Mouse (Mus musculus) cerebellum, adult 11 months (tissue): ENCODE results near the gene Adad2.

Source experiments
- DNase-seq: peaks from one replicate; pipeline ENCODE4 v3.0.0; 2022

Gene Adad2

DNA sequence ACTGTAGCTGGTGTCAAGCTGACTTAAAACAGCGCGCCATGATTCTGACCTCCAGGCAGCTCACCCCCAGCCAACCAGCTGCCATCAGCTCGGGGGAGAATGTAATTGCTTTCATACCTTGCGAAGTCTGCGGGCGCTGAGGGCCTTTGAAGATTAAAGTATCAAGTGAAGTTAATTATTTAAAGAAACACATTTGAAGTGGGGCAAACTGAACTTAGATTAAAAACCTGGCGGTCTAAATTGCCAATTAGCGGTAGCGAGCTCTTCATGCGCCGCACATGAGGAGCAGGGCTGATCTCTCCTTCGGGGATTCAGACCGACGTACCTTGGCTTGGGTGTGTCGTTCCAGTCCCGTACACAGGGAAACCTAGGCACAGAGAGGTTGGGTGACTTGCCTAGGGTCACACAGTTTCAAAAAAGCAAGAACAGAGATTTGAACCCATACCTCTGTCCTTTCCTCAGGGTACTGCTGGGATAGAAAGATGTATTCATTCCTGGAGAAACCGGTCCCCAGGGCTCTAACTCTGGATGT lies 31.9 kb downstream of the Adad2 start:
- no peak for DNase-seq

DNA sequence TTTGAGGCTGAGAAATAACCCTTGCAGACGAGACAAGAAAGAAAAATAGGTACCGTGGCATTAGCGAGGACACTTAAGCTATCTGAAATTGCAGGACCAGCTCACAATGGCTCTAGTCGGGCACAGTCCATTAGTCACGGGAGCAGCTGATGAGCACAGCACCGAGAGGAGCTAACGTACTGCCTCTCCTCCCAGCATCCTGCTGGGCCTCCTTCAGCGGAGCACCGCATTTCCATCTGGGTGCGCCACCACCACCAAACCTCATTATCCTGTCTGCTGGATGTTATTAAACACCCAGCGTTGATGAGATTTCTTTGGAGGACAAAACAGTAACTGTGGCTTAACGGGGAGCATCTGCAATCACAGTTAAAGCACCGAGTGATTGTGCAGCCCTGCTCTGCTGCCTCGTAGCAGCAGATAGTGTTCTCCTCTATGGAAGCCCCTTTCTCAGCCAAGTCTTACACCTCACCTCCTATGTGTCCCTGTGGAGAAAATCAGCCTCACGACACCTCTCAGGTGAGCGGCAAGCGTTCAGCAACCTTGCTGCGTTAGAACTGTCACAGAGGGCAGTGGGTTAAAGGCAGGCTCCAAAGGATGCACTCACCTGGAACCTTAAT lies 32.5 kb downstream of the Adad2 start:
- no peak for DNase-seq

DNA sequence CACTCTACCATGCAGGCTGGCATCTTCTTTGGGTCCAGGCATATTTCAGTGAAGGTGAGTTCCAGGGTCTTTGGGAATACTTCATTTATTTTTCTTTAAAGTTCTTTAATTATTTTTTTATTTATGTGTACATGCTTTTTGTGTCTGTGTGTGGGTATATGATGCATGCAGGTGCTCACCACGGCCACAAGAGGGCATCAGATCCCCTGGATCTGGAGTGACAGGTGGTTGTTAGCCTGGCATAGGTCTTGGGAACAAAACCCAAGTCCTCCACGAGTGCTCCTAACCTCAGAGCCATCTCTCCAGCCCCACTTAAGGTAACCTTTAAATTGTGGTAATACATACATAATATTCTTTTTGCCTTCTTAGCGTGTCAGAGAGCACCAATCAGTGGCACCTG lies 33.6 kb downstream of the Adad2 start:
- no peak for DNase-seq

DNA sequence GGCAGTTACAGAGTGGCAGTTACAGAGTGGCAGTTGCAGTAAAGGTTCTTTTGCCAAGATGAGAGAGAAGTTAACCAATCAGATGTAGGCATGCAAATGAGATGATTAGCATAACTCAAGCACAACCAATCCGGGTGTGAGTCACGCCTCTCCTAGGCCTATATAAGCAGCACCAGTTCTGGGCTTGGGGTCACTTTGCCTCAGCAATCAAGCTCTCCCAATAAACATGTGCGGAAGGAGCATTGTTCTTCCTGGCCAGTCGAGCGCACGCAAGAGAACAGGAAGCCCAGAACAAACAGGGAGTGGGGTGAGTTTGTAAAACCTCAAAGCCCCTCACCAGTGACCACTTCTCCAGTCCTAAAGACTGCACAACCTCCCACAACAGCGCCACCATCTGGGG lies 34.3 kb downstream of the Adad2 start:
- DNase-seq: no peak

DNA sequence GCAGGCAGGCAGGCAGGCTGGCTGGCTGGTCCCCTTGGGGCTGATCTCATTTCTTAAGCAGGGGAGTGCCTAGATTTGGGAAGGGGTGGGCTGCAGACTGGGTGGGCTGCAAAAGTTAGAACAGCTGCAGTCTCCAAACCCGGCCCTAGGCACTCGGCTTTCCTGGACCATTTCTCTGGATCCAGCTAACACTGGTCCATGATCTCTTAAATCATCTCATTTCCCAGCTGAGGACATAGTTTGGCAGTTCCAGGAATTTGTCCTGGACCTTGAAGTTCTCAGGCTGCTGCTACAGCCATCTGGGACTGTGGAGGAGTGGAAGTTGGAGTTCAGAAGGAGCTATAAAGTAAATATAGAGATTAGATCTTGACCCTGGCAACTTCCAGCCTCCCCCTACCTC lies 38.8 kb downstream of the Adad2 start:
- no peak for DNase-seq

DNA sequence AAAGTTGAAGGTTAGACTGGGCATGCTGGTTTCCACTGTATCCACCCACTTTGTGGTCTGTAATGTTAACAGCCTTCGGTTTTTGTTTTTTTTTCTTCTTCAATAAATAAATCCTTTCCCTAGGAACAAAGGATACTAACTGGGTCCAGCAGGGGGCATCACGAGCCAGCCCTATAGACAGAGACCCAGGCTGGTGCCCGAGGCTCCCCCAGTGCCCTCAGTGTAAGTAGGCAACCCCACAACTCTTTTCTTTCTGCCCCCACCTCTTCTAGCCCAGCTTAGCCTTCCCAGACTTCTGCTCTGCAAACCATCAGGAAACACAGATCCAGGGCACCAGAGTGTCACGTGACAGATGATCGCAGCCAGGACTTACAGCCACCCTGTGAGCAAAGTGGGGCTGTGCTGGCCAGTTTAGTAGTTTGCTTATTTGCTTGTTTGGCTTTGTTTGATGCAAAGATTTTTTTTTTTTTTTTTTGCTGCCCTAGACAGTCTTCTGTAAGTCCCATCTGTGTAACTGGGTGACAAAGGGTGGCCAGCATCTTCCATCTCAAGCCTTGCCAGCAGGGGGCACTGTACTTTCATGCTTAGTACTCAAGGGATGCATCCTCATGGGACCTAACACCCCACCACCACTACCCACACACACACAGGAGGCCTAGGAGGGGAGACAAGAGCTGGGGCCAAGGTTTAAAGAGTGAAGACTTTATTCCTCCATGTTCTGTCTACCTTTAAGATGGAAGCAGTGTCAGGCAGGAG lies 44.3 kb downstream of the Adad2 start:
- DNase-seq: no peak

DNA sequence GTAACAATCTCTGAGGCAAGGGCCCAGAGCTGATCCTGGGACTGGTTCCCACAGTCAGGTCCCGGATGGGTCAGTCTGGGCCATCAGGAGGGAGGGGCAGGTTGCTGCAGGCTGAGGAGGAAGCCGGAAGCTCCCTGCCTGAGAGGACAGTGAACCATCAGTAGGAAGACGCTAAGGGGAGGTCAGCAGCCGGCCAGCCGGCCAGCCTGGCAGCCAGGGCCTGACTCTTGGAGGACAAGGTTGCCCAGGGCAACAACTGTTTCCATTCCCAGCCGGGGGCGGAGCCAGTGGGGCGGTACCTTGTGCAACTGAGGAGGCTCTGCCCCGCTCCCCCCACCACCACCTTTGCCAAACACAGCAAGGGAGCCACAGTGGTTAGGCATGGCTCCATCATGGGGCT lies 48.5 kb downstream of the Adad2 start:
- no peak for DNase-seq

DNA sequence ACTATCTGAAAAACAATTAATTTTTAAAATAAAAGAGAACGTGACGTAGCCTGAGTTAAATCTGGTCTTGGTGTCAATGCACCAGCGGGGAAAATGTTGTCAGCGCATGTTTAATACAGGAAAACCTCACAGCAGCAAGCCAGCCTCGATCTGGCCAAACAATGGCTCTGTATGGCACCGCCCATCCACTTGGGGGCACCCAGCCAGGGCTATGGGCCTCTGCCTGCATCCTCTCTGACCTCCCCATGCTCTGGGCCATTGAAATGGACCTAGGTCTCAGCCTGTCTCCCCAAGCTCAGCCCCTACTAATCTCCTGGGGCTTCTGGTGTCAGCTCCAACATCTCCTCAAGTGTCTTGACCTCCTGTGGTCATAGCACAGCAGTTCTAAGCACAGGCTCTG lies 49.3 kb downstream of the Adad2 start:
- DNase-seq: no peak

DNA sequence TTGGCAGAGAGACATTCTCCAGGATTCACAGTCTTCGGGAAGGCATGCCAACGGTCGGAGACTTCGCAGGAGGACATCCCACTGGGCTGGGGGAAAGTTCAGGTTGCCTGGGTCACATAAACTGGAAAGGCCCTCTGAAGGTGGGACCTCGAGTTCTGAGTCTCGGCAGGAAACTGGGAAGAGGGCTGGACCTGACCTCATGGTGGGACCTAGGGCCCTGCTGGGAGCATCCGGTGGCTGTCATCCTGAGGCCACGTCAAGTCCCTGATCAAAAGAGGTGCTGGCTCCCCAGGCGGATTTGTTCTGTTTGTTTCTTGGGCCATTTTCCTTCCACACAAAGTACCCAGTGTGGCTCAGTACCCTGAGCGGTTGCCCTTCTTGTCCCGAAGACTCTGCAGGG lies 50.9 kb downstream of the Adad2 start:
- DNase-seq: no peak

DNA sequence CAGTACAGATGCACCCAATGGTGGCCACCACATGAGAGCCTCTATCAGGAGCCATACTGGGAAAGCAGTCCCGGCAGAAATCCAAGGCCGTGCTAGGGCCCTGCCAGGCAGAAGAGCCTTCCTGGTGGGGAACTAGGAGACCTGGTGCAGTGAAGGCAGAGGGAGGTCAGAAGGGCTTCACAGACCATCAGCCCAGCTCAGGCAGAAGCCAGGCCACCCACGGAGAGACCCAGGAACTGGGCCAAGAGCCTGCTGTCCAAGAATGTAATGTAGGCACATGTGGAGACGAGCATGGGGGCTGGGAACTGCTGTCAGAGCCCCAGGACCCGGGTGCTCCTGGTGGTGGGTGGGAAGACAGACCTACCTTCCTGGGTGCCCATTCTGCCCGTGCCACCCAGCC lies 52.7 kb downstream of the Adad2 start:
- no peak for DNase-seq
